Mouse (Mus musculus): ENCODE measurements around the gene Grk6.

Gene Grk6

DNA sequence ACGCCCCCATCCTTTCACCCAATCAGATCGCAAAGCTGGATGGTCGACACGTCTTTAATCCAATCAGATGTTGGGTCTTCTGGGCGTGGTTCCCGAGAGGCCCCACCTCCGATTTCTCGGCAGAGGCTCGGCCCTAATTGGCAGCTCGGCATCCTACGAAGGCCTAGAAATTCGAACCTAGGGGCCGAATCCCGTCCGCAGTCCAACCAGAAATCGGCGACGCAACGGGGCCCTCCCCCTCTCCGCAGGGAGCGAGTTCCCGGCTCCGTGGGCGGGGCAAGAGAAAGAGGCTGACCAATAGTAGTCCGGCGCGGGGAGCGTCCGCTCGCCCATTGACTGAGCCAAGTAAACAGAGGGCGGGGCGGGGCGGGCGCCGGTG lies at the start of gene Grk6:
Grk6 (plus strand) TSS at position 136 of the 379 bp plus-strand sequence.
- peak; percentile 97 for DNase-seq (ENCODE audit: low spot score in 2 of 2)

GRCm38 (mm10) chr13:55398088-55398487 lies 46.8 kb upstream of the Grk6 start, which contains the start of gene Slc34a1:
Gene Slc34a1 (plus strand): TSS chr13:55398187.
- no peak for DNase-seq (ENCODE audit: low spot score in 2 of 2)

- no peak for DNase-seq (ENCODE audit: low spot score in 2 of 2)
Measured at GRCm38 (mm10) chr13:55399300-55400038, 45.4 kb upstream of the Grk6 start.

GRCm38 (mm10) chr13:55400039-55400346 lies 44.9 kb upstream of the Grk6 start:
- DNase-seq (ENCODE audit: low spot score in 2 of 2): no peak

DNA sequence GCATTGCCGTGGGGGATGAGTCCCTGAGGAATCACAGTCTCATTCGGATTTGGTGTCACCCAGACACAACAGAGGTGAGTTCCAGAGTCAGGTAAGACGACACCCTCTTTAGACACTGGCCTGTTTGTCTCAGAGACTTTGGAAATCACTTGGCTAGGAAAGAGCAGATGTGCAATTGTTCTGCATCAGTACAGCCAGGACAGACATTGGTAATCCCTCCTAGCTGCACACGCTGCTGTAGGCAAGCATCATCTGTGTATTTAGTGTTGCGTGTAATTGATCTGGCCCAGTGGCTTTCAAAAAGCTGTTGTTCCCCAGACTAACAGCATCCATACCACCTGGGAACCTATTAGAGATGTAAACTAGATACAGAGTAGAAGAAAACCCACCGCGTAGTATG lies 41.6 kb upstream of the Grk6 start:
- no peak for DNase-seq (ENCODE audit: low spot score in 2 of 2)

- no peak for DNase-seq (ENCODE audit: low spot score in 2 of 2)
Measured at GRCm38 (mm10) chr13:55403935-55404852, 40.7 kb upstream of the Grk6 start.

DNA sequence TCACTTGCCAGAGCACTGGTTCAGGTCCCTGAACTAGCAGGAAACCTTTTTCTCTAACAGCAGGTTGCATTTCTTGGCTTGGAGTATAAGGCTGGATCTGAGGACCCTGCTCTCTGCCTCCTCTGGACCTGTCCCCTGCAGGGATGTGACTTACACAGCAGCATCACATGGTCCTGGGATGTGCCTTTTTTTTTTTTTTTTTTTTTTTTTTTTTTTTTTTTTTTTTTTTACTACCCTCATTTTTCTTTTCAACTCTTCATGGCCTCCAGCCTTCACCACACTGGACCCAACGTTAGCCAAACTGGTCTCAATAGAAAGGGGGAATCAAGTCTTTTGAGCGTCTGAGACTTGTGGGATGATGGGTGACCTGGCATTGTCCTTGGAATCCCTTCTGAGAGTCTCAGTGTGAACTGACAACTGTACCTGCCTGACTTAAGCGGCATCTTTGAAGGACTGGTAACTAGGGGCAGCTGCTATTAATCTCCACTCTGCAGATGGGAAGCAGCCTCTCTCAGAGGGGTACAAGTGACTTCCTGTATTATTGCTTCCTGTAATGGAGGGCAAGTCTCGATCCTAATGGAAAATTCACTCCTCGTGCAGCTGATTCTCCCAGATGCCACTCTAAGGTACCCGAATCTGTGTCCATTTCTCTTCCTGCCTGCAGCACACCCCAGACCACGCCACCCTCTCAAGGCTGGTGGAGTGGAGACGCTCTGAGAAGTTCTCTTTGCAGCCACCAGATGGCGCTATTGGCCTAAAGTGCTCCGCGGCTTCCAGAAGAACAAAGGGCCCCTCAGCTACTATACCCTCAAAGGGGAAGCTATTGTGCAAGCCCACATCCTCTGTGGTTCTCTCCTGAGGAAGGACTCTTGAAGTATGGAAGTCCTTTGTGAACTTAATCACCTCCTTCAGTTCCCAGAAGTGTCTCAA lies 39.8 kb upstream of the Grk6 start:
- DNase-seq (ENCODE audit: low spot score in 2 of 2): peak; percentile 56 to 78

DNA sequence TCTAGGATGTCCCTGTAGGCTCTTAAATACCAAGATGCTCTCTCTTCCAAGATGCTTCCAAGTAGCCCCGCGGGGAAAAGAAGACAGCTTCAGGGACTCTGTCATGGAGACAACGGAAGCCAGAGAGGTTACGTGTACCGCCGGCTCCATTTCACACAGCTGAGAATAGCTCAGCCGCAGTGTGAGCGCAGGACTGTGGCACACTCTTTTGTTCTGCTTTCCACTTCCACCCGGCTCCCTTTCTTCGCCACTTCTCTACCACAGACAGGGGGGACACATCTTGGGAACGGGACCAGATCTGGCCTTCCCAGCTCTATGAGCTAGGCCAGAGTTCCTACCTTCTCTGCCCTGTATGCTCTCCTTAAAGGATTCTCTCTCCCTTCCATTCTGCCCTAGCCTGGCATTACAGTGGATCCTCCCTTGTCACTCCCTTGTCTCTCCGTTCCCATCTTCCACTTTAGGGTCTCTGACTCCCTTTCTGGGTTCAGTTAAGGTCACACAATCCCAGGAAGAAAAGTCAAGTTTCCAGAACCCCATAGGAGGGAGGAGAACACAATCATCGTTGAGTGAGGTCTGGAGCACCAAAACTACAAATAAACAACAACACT lies 39.0 kb upstream of the Grk6 start:
- no peak for DNase-seq (ENCODE audit: low spot score in 2 of 2)

GRCm38 (mm10) chr13:55407341-55407740 lies 37.5 kb upstream of the Grk6 start:
- DNase-seq (ENCODE audit: low spot score in 2 of 2): no peak

DNA sequence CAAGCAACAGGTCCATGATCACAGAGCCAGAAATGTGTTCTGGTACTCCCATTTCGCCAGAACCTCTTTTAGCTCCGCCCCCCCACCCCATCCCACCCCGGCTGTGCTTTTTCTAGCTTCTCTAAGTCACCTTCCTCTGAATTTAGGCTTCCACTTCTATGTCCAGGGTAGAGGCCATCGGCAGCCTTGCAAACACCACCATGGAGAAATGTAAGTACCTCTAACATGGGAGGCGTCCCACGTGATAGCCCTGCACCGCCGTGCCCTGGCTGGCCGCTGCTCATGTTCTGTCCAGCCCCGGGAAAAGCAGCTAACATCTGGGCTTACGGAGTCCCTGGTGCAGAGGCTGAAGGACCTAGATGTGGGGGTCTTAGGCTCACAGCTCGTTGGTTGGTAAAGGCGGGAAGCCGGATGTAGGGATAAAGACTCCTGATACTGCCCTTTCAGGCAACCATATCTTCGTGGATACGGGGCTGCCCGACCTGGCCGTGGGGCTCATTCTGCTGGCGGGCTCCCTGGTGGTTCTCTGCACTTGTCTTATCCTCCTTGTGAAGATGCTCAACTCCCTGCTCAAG lies 36.2 kb upstream of the Grk6 start:
- DNase-seq (ENCODE audit: low spot score in 2 of 2): no peak

DNA sequence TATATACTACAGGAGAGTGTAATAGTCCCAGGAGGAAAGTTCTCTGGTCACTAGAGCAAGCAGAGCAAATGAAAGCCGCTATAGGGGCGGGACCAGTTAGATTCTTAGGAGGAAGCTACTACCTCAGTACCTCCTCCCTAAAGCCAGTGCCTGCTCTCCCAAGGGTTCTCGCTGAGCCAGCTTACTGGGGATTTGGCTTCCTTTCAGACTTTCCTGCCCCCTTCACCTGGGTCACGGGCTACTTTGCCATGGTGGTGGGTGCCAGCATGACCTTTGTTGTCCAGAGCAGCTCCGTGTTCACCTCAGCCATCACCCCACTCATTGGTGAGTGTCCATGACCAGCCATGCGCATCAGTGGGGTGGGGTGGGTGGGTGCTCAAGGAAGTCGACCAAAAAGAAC lies 33.0 kb upstream of the Grk6 start:
- no peak for DNase-seq (ENCODE audit: low spot score in 2 of 2)

DNA sequence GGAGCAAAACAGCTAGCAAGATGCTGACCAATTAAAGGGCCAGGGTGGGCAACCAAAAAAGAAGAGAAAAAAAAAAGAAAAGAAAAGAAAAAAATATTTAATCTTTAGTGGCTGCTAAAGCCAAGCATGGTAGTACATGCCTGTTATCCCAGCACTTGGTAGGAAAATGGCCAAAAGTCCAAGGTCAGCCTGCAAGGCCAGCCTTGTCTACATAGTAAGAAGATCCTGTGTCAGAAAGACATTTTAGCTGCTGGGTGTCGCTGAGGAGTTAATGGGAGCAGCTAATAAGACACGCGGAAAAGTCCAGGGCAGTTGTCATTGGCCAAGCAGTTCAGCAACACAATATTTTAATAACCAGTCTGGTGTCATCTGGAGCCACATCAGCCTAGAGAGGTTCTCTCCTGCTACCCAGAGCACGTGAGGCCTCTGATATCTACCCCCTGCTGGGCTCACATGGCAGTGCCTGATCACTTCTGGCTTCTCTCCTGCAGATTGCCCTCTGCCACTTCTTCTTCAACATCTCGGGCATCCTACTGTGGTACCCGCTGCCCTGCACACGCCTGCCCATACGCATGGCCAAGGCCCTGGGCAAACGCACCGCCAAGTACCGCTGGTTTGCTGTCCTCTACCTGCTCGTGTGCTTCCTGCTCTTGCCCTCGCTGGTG lies 32.1 kb upstream of the Grk6 start:
- DNase-seq (ENCODE audit: low spot score in 2 of 2): no peak

DNA sequence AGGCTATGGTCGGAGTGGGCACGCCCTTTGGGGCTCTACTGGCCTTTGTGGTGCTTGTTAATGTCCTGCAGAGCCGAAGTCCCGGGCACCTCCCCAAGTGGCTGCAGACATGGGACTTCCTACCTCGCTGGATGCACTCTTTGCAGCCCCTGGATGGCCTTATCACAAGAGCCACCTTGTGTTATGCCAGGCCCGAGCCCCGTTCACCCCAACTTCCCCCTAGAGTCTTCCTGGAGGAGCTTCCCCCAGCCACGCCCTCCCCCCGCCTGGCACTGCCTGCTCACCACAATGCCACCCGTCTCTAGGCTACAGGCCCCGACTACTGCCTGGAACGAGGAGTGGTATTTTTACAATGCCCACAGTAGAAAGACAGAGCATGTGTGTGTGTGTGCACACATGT lies 31.5 kb upstream of the Grk6 start:
- no peak for DNase-seq (ENCODE audit: low spot score in 2 of 2)

GRCm38 (mm10) chr13:55414743-55415380 lies 30.0 kb upstream of the Grk6 start, which contains the start of gene Pfn3:
Gene Pfn3 (minus strand): TSS chr13:55415232.
- DNase-seq (ENCODE audit: low spot score in 2 of 2): no peak

DNA sequence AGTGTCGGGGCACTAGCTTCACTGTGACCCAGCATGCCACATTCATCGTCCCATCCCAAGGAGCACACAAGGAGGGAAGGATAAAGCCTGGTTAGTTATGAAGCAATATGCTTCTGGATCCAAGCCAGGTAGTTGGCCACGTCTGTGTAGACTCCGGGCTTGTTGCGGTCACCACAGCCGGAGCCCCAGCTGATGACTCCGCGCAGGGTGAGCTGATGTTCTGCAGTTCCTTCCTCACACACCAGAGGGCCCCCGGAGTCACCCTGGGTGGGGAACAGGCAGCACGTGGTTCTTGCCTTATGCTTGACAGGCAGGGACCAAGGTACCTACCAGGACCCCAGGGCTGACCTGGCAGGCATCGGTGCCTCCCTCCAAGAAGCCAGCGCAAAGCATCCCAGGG lies 26.9 kb upstream of the Grk6 start:
- DNase-seq (ENCODE audit: low spot score in 2 of 2): peak; percentile 80 to 91

GRCm38 (mm10) chr13:55419142-55419541 lies 25.7 kb upstream of the Grk6 start:
- DNase-seq (ENCODE audit: low spot score in 2 of 2): no peak

GRCm38 (mm10) chr13:55420018-55420932 lies 24.6 kb upstream of the Grk6 start:
- no peak for DNase-seq (ENCODE audit: low spot score in 2 of 2)

DNA sequence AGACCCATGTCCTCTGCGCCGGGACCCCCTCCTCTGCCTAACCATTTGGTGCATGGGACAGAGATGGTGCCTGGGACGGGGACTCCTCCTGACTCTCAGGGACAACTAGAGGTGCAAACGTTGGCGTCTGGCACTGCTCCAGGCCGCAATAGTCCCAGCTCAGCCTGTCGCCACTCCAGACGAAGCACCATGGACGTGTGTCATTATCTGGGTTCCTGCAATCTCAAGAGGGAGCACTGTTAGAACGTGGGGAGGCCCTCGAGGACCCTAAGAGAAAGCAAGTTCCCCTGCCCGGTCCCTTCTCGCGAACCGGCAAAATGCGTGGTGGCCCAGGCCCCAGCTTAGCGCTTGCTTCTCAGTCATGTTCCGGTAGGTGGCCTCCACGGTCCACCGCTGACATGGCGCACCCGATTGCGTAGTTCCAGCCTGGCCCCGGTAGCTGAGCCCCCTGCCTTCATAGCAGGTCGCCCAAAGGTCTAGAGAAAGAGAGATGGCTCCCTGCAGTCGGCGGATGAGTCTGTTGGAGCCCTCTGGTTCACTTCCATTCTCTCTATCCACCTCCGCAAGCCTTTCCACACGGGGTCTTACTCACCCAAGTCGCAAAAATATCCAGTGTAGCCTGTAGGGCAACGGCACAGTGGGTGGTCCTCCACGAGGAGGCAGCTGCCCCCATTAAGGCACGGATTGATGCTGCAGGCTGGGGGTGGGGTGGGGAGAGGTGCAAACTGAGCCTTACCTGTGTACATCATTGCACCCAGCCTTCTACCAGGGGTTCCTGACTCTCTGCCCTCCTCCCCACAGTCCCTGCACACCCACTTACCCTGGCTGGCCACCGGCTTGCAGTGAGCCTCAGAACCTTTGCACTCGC lies 23.7 kb upstream of the Grk6 start:
- peak; percentile 59 to 70 for DNase-seq (ENCODE audit: low spot score in 2 of 2)

Measured in spleen, postnatal 14 days (tissue).